Mouse (Mus musculus) intestine, postnatal 0 days (tissue): Measurements from ENCODE around the gene Pisd. TPM values are rescaled to one million over a fixed set of nuclear protein-coding genes. Genes with fewer than 3 reads are reported as not detected.
"Not testable (repeated sequence)": the region's sequence is repeated elsewhere in the genome, so short reads cannot be mapped to it uniquely, and the experiment has no call there.

ENCODE experiments used
- ATAC-seq: fragments of 200-750 bp; cut with Nextera tagmentation; 2 replicates; pipeline ENCODE4 v1.8.0; 2017; ENCODE audit warnings: mild to moderate bottlenecking, moderate TSS enrichment, moderate library complexity
- H3K27ac ChIP-seq: fragments of 300-500 bp; sonication (generic); 2 replicates; pipeline ENCODE4 v1.5.1; 2014; ENCODE audit warnings: mild to moderate bottlenecking, low read depth, low read length, moderate library complexity
- H3K27me3 ChIP-seq: fragments of 300-500 bp; sonication (generic); replicated peaks from 2 replicates; pipeline ENCODE4 v1.6.1; 2014; ENCODE audit warnings: low read length, mixed read lengths; ENCODE audit not compliant: control insufficient read depth, insufficient read depth
- H3K36me3 ChIP-seq: fragments of 300-500 bp; sonication (generic); 2 replicates; pipeline ENCODE4 v1.6.1; 2014; ENCODE audit warnings: mild to moderate bottlenecking, moderate library complexity; ENCODE audit not compliant: control insufficient read depth, insufficient read depth
- H3K4me1 ChIP-seq: fragments of 300-500 bp; sonication (generic); replicated peaks from 2 replicates; pipeline ENCODE4 v1.6.1; 2014; ENCODE audit warnings: antibody characterized with exemption, low read length, mixed read lengths; ENCODE audit not compliant: control insufficient read depth, insufficient read depth
- H3K4me2 ChIP-seq: fragments of 300-500 bp; sonication (generic); replicated peaks from 2 replicates; pipeline ENCODE4 v1.6.1; 2014; ENCODE audit warnings: low read depth, mild to moderate bottlenecking, moderate library complexity
- H3K4me3 ChIP-seq: fragments of 300-500 bp; sonication (generic); 2 replicates; pipeline ENCODE4 v1.5.1; 2014; ENCODE audit warnings: low read depth, low read length
- H3K9ac ChIP-seq: fragments of 300-500 bp; sonication (generic); 2 replicates; pipeline ENCODE4 v1.6.1; 2014; ENCODE audit warnings: mild to moderate bottlenecking, low read depth, low read length
- H3K9me3 ChIP-seq: fragments of 300-500 bp; sonication (generic); 2 replicates; pipeline ENCODE4 v1.6.1; 2016; ENCODE audit warnings: mixed run types; ENCODE audit not compliant: control insufficient read depth
- CTCF ChIP-seq: sonication (generic); IDR thresholded peaks from 2 replicates; pipeline ENCODE4 v1.5.1; 2016; ENCODE audit warnings: low read depth, mild to moderate bottlenecking, control low read depth, antibody characterized with exemption, moderate library complexity
- WGBS: fragments of 180-500 bp; shearing (Covaris S2); extraction: QIAGEN DNeasy Blood & Tissue Kit; methylation state at CpG from one replicate; pipeline ENCODE4 v1.1.7; 2014; 5-methylcytosine and 5-hydroxymethylcytosine counted together
- polyA plus RNA-seq: library from polyadenylated mRNA; unstranded; fragments of >200 nt; fragmentation: Nextera tagmentation; extraction: Ambion mirVana; gene quantifications from 2 replicates; pipeline ENCODE4 v1.2.1, GENCODE M21; 2015

The Pisd gene
- polyA plus RNA-seq, 1 experiment from 2014 or later, result 69.8 TPM

DNA sequence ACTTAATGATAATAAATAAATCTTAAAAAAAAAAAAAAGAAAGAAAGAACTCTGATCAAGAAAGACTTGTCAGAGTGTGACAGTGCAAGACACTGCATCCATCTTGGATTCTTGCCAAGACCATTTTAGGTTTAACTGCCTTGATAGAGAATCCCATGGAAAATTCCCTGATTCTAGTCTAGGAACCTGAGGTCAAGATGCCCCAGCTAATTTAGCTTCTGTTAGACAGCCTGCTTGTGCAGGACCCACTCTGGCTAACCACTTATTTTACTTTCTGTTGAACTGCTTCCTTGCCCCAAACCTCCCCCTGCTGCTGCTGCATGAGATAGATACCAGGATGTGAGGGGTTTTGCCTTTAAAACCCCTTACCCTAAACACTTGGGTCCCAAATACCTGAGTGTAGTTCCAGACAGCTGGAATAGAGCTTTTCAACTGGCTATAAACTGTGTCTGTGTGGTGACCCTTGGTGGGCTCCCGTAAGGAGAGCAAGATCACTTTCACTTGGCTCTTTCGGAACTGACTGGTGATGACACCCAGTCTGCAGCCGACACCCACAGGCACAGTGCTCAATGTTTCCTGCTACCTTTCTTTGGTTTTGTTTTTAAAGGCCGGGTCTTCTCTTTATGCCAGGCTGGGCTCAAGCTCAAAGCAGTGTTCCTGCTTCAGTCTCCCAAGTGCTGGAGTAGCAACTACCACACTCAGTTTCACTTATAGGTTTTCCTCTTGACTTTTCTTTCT lies 17.6 kb downstream of the Pisd start:
- no peak overlapping the region for H3K27ac ChIP-seq
- H3K9me3 ChIP-seq, result no peaks in the 10 kb centered on the region
- no peaks in the 10 kb centered on the region for H3K27me3 ChIP-seq
- TF ChIP-seq CTCF, result no peak
- 91% methylated on average over 4 of the region's 4 CpGs for WGBS
- no peak for ATAC-seq
- H3K4me3 ChIP-seq, result no peak overlapping the region
- peaks cover 13% of the 10 kb centered on the region; the same call in 1 of the 2 replicates for H3K36me3 ChIP-seq
- no peak overlapping the region for H3K9ac ChIP-seq
- H3K4me2 ChIP-seq, result no peak overlapping the region
- no peaks in the 10 kb centered on the region for H3K4me1 ChIP-seq

- Histone ChIP-seq H3K9me3 (no peaks in the 10 kb centered on the region), H3K4me2 (no peak overlapping the region), H3K27ac (no peak overlapping the region), H3K9ac (no peak overlapping the region), H3K4me1 (no peaks in the 10 kb centered on the region), H3K36me3 (peaks cover 10% of the 10 kb centered on the region; the same call in 1 of the 2 replicates), H3K27me3 (no peaks in the 10 kb centered on the region), H3K4me3 (no peak overlapping the region)
- ATAC-seq, result no peak
- no peak for TF ChIP-seq CTCF
- 65% methylated on average over 3 of the region's 3 CpGs for WGBS
These were observed 18.4 kb downstream of the Pisd start for GRCm38 (mm10) chr5:32767004-32767403.

GRCm38 (mm10) chr5:32761566-32762140 lies 23.8 kb downstream of the Pisd start:
- Histone ChIP-seq H3K36me3 (peaks cover 10% of the 10 kb centered on the region; the same call in 1 of the 2 replicates), H3K4me2 (no peak overlapping the region), H3K4me1 (no peaks in the 10 kb centered on the region), H3K27me3 (no peaks in the 10 kb centered on the region), H3K4me3 (no peak overlapping the region), H3K9ac (no peak overlapping the region), H3K27ac (0 out of 2 replicates have a peak overlapping the region, but pooled peaks have one; percentile 30), H3K9me3 (no peaks in the 10 kb centered on the region)
- peak; percentile 29 for ATAC-seq
- 62% methylated on average over 5 of the region's 5 CpGs for WGBS
- no peak for TF ChIP-seq CTCF

- ATAC-seq, result peak; percentile 77
- Histone ChIP-seq H3K9me3 (no peaks in the 10 kb centered on the region), H3K4me1 (no peaks in the 10 kb centered on the region), H3K4me3 (no peak overlapping the region), H3K4me2 (no peak overlapping the region; the same call in 1 of the 2 replicates), H3K9ac (no peak overlapping the region), H3K27me3 (no peaks in the 10 kb centered on the region), H3K27ac (peak overlapping the region; percentile 11; the same call in 1 of the 2 replicates), H3K36me3 (peaks cover 10% of the 10 kb centered on the region; the same call in 1 of the 2 replicates)
- TF ChIP-seq CTCF, result no peak
- WGBS, result 39% methylated on average over 3 of the region's 3 CpGs
These were observed 24.7 kb downstream of the Pisd start for GRCm38 (mm10) chr5:32760787-32761186.

GRCm38 (mm10) chr5:32760352-32760751 lies 25.1 kb downstream of the Pisd start:
- not testable (repeated sequence) for H3K4me3 ChIP-seq, H3K9me3 ChIP-seq, H3K27ac ChIP-seq, H3K9ac ChIP-seq, H3K4me1 ChIP-seq, H3K4me2 ChIP-seq, H3K27me3 ChIP-seq, ATAC-seq
- H3K36me3 ChIP-seq, result peaks cover 10% of the 10 kb centered on the region; the same call in 1 of the 2 replicates
- 91% methylated on average over 17 of the region's 18 CpGs for WGBS

GRCm38 (mm10) chr5:32759662-32760061 lies 25.8 kb downstream of the Pisd start:
- H3K36me3 ChIP-seq, result peaks cover 10% of the 10 kb centered on the region; the same call in 1 of the 2 replicates
- no peak overlapping the region for H3K4me2 ChIP-seq
- no peak overlapping the region for H3K27ac ChIP-seq
- H3K4me3 ChIP-seq, result no peak overlapping the region
- no peak for TF ChIP-seq CTCF
- H3K9me3 ChIP-seq, result no peaks in the 10 kb centered on the region
- H3K4me1 ChIP-seq, result no peaks in the 10 kb centered on the region
- no peaks in the 10 kb centered on the region for H3K27me3 ChIP-seq
- no peak overlapping the region for H3K9ac ChIP-seq
- ATAC-seq, result no peak
- WGBS, result 79% methylated on average over 2 of the region's 2 CpGs
